Mouse (Mus musculus) adipocyte (in vitro differentiated cells): ENCODE measurements around the gene 4933428G20Rik.

ENCODE experiments used
- DNase-seq: peaks from one replicate; pipeline ENCODE4 v3.0.0-alpha.2; 2016; ENCODE audit warnings: low spot score

Gene 4933428G20Rik

DNA sequence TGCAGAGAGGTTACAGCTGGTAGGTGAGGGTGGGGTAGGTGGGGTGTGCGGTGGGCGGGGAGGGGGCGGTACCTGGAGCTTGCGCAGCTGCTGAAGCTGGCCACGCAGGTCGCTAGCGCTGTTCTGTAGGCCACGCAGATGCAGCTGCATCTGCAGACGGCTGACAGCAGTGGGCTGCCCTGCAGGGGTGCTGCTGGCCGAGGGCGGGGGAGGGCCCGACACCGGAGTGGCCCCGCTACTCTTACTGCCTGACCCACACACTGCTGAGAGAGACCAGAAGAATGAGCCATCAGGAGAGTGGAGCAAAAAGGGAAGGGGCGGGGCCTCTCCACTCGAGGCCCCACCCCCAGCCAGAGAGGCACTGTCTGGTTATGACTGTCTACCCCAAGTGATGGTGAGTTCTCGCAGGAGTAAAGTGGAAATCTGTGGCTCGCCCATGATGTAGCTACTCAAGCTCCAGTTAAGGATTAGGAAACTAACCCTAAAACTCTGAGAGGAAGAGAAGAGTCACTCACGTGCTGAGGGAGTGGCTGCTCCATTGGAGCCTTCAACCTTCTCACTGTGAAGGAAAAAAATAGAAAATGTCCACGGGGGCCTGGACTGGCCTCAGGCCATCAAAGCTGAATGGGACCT is 32.9 kb upstream of the 4933428G20Rik start:
- no peak for DNase-seq

DNA sequence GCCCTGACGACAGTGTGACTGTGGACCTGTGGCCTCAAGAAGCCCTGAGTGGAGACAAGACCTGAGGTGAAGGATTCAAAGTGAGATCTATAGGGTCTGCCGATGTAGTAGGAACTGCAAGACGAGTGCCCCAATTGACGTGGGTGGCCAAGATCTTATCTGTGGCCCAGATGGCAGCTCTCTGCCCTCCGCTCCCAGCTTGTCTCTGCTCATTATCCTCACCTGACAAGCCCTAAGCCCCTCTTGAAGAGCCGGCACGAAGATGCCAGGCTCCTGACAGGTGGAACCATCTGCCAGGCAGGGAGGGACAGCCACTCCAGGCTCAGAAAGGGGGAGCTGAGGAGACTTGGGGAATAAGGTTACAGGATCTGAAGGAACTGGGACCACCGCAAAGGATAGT is 32.2 kb upstream of the 4933428G20Rik start:
- DNase-seq = no peak

DNA sequence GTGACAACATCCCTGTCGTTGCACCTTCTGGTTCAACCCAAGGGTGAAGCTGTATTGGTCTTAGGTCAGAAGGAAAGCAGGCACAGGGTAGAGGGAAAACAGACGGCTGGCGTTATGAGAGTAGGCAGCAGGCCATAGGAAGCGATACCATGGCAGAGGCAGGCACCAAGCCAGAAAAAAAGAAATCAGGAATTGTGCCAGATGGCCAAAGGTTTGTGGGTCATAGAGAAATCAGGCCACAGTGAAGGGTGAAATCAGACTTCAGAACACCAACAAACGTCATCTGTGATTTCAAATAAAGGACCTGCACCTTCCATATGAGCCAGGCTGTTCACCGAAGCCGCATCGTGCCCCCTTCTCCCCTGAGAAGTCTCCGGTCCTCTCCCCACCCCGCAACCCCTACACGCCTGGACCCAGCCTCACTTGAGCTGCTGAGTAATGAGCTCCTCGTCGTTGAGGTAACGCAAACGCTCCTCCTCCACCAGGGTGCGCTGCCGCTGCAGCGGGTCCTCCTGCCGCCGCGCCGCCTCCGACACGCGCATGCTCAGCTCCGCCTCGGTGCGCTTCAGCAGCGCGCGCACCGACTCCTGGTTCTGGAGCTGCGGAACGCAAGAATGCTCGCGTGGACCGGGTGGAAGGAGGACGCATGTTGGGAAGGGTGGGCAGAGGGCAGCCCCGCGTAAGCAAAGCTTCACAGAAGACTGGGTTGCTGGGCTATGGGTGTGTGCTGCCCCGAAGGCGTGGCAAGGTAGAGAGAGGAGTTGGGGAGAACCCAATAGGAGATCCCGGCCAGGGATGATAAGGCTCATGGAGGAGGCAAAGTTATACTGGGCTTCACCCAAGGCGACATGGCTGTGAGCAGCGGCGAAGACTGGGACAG is 31.5 kb upstream of the 4933428G20Rik start:
- DNase-seq = peak; percentile 66

DNA sequence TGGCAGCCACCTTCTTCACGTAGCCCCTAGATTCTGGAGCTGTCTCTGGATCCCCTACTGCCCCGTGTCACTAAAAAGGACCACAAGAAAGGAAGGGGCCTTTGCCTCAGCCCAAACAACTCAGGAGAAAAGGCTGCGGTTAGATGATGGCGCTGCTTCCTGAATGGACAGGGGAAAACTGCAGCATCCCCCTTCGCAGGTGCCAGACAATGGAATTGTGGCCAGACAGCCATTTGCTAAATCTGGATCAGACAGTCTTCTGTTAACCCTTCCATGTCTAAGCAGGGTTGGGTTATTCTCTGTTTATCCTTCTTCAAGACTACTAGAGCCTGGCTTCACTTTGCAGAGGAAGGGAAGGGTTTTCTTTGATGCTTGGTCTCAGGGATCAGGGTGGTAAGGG is 30.8 kb upstream of the 4933428G20Rik start:
- no peak for DNase-seq

- no peak for DNase-seq
Observed at GRCm38 (mm10) chr11:97530069-97530468, 29.9 kb upstream of the 4933428G20Rik start.

DNA sequence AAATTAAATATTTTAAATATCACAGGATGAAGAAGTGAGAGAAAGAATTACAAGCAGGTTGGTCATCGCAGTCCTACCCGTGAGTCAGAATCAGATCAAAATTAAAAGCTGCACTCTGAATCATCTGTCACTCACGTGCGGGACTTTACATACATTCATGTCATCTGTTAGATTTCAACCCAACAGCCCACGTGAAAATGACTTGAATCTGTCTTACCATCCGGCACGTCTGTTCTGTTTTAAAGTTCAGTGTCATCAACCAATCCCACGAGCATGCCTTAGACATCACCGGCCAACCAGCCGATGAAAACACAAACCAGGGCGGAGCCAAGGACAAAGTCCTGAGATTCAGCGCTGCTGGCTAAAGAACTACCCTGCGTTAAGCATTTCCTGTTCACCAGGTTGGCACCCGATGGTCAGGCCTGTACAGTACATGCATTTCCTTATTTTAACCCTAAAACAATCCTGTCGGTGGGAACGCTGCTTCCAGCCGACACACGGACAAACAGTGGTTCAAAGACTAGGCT is 28.2 kb upstream of the 4933428G20Rik start:
- DNase-seq = no peak

DNA sequence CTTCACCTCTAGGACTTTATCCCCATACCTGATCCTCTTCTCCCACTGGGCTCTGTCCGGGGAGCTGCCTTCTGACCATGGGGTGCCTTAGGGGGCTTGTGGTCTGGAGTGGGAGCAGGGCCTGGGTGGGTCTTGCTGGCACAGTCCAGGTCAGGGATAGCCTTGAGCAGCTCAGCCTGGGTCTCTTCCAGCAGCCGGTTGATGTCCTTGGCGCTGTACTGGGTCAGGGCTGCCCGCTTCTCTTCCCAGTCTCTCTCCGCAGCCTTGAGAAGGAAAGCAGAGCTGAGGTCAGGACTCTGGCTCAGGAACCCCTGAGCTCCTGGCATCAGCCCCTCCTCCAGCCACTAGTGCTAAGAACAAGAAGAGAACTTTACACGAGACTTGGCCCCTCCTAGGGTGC is 25.2 kb upstream of the 4933428G20Rik start:
- DNase-seq = no peak

GRCm38 (mm10) chr11:97524306-97524705 is 24.2 kb upstream of the 4933428G20Rik start:
- no peak for DNase-seq

- DNase-seq = peak; percentile 49
Observed at GRCm38 (mm10) chr11:97523827-97524261, 23.7 kb upstream of the 4933428G20Rik start.

- DNase-seq = no peak
Observed at GRCm38 (mm10) chr11:97523107-97523506, 23.0 kb upstream of the 4933428G20Rik start.

GRCm38 (mm10) chr11:97521741-97522474 is 21.8 kb upstream of the 4933428G20Rik start:
- DNase-seq = no peak

- no peak for DNase-seq
Observed at GRCm38 (mm10) chr11:97520541-97520940, 20.4 kb upstream of the 4933428G20Rik start.

DNA sequence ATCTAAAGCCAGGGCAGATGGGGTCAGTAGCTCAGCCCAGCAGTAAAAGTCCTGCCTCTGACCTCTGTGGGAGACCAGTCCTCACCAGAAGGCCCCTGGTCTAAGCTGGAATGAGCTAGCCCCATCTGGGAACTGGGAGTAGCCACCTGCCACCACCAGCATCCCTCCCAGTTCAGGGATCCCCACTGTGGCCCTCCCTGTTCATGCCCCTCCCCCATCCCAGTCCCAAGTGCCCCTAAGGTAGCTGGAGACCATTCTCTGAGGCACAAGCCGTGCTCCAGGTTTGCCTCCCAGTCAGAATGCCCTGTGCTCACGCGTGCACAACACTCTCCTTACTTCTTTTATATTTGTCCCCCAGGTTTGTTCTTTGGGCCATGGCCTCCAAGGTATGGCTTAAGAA is 12.9 kb upstream of the 4933428G20Rik start:
- DNase-seq = no peak

DNA sequence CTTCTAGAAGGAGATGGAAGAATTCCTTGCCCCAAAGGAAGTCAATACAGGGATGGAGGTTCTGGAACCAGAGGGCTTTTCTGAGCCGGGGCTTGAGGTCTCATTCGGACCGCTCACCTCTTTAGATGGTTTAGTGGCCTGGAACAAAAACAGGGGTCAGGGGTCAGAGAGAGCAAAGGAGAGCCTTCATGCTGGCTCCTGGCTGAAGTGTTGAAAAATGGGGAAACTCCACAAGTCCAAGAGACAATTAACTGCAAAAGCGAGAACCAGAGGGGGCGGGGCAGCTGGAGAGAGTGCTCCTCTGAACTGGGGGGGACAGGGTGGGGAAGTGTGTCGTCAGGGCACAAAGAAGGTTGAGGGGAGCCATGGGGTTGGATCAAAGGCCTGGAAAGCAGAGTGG is 12.4 kb upstream of the 4933428G20Rik start:
- DNase-seq = no peak

DNA sequence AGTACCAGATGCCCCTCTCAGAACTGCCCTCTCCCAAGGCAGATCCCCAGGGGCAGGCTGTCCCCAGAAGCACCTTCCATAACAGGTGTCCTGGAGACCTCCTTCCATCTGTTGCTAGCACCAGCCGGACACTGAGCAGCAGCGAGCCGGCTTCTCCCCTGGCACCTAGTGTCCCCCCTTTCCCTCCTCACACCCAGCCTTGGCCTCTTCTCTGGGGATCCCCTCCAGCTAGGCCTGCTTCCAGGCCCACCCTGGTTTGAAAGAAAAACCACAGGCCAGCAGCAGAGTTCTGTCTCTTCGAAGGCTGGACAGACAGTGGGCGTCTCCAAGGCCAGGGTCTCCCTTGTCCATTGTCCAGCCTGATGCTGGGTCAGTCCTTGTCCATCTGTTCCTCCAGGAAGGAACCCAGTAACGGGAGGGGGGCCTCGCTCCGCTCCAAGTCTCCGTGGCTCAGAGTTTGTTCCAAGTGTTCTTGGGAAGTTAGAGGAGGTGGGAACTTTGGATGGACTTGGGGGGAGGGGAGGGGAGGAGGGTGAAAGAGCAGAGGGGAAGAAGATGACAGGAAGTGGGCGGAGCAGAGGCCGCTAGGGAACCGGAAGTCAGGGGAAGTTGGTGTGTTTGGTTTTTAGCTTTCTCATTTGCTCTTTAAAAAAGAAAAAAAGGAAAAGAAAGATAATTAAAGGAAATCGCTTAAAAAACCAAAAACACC is 11.7 kb upstream of the 4933428G20Rik start:
- no peak for DNase-seq

DNA sequence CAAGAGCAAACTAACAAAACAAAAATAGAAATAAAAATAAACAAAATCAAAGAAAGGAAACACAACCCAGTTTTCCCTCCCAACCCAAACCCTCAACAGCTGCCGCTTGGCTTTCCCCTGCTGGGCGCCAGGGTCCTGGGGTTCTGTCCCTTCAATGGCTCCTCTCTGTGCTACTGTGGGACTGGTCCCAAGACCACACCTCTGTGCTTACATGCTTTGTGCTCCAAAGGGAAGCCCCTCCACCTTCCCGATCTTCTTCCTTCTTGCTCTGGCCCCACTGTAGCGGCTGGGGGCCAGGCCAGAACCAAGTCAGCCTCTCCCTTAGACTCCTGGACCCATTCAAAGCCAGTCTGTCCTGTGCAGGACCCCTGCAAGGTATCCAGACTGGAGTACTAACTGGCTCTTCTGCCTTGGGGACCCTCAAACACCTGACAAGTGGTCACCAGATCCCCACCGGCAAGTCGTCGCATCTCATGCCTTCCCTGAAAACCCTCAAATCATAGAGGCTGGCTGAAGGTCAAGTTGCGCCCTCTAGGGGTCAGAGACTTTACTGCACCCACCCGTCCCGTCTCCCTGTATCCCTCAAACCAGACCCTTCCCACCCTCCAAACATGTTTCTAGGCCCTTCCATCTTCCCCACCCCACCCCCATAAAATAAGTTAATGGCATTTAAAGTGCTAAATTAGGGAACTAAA is 11.0 kb upstream of the 4933428G20Rik start:
- peak; percentile 43 for DNase-seq

DNA sequence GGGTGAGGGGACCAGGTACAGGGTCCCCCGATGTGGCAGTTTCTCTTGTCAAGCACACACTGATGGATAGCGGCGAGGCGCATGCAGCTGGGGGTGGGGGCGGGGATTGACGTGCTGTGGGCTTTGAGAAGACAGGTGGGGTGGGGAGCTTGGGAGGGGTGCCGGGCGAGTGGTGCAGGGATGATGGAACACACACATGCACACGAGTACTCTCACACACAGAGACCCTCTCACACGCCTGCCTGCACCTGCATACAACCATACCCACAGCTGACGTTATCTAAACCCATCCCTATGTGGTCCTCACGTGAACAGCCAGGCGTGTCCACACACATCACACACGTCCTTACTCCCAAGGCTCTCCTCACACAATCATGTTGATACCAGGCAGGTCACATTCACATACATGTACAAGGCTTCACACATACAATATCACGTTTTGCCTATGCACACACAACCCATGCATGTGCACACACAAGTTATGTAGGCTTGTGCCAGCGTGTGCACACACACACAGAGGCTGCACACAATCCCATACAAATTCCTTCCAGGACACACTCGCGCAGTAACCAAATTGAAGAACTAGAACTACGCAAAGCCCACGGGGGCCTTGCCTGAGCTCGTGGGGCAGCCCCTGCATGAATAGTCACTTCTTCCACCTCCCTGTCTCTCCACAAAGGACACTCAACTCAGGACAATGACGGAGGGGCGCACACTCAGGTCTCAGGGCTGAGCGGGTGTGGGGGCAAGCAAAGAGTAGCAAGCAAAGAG is 9.8 kb upstream of the 4933428G20Rik start:
- no peak for DNase-seq

GRCm38 (mm10) chr11:97509058-97509457 is 8.9 kb upstream of the 4933428G20Rik start:
- DNase-seq = no peak

DNA sequence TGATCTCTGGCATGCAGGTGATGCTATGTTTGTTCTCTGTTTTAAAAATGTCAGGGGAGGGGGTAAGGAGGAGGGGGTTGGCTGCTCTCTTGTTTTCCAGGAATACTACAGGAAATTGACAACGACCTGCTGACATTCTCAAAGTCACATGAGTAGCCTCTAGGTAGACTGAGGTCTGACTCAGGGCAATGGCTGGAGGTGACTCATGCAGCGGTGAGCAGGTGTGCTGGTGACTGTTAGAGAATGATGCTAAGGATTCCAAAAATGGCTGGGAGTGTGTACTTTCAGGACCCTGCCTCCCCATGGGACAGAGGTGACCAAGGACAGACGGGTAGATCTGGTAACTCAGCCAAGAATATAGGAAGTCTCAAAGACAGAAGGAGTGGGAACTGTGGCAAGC is 8.1 kb upstream of the 4933428G20Rik start:
- DNase-seq = no peak

GRCm38 (mm10) chr11:97506331-97506730 is 6.2 kb upstream of the 4933428G20Rik start:
- no peak for DNase-seq
